8 mouse cellular contexts compared by ENCODE assay signal in the genomic region with DNA sequence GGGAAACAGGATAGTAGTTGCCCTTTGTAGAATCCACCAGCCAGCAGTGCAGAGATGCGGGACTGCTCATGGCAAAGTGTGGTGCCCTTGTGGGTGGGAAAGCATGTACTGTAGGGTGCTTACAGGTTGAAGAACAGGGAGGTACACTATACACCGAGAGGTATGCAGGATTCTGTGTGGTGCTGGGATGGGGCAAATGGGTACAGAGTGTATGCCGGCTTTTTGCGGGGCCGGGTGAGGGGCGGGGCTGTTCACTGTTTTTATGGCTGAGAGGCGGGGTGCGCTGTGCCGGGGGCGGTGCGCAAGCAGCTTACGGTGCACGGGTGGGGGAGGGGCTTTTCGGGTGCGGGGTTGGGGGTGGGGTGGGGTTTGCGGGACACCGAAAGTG. TPM values are rescaled to one million over a fixed set of nuclear protein-coding genes. Genes with fewer than 3 reads are reported as not detected.
DNase-seq lines count a peak whose midpoint lies in the region; ATAC-seq lines count a peak whose summit lies in the region.

Mrpl23 (plus strand) TSS at position 16 of the 388 bp plus-strand sequence.

- H3K4me2 ChIP-seq in lung, embryonic 16.5 days (ENCODE audit: low read depth, low read length), result peak within 1 kb of the TSS; percentile 69
- H3K4me2 ChIP-seq in embryonic facial prominence, embryonic 13.5 days, result peak within 1 kb of the TSS; percentile 80
- H3K4me2 ChIP-seq in hindbrain, embryonic 13.5 days, result peak within 1 kb of the TSS; percentile 72

- WGBS in lung, embryonic 16.5 days, result 6% methylated on average over 16 of the region's 17 CpGs
- WGBS in embryonic facial prominence, embryonic 13.5 days, result 5% methylated on average over 17 of the region's 17 CpGs
- WGBS in hindbrain, embryonic 13.5 days, result 6% methylated on average over 17 of the region's 17 CpGs
- WGBS in midbrain, embryonic 10.5 days, result 7% methylated on average over 17 of the region's 17 CpGs

- H3K4me1 ChIP-seq in lung, embryonic 16.5 days (replicated peaks; ENCODE audit: control insufficient read depth, insufficient read depth, low read length), result peaks cover 38% of the 10 kb centered on the region
- H3K4me1 ChIP-seq in embryonic facial prominence, embryonic 13.5 days, result peaks cover 62% of the 10 kb centered on the region
- H3K4me1 ChIP-seq in hindbrain, embryonic 13.5 days (replicated peaks), result peaks cover 22% of the 10 kb centered on the region
- H3K4me1 ChIP-seq in midbrain, embryonic 10.5 days, result peaks cover 37% of the 10 kb centered on the region

- ATAC-seq in lung, embryonic 16.5 days (ENCODE audit: low read depth), result peak; percentile 44
- peak; percentile 54 for ATAC-seq in embryonic facial prominence, embryonic 13.5 days (ENCODE audit: insufficient number of reproducible peaks, insufficient read depth, low FRiP score, low TSS enrichment, low read depth)
- peak; percentile 80 for ATAC-seq in hindbrain, embryonic 13.5 days (ENCODE audit: low FRiP score)

- peak within 1 kb of the TSS; percentile 87 for H3K9ac ChIP-seq in lung, embryonic 16.5 days (ENCODE audit: low read length)
- H3K9ac ChIP-seq in embryonic facial prominence, embryonic 13.5 days, result peak within 1 kb of the TSS; percentile 91
- peak within 1 kb of the TSS; percentile 89 for H3K9ac ChIP-seq in hindbrain, embryonic 13.5 days

- peak within 1 kb of the TSS; percentile 85 for H3K27ac ChIP-seq in lung, embryonic 16.5 days (ENCODE audit: low read length)
- H3K27ac ChIP-seq in embryonic facial prominence, embryonic 13.5 days, result peak within 1 kb of the TSS; percentile 97
- H3K27ac ChIP-seq in hindbrain, embryonic 13.5 days, result peak within 1 kb of the TSS; percentile 74
- H3K27ac ChIP-seq in midbrain, embryonic 10.5 days (replicated peaks), result peak within 1 kb of the TSS; percentile 97

- H3K9me3 ChIP-seq in lung, embryonic 16.5 days (ENCODE audit: control insufficient read depth, low read length), result no peaks in the 10 kb centered on the region
- H3K9me3 ChIP-seq in embryonic facial prominence, embryonic 13.5 days, result no peaks in the 10 kb centered on the region
- no peaks in the 10 kb centered on the region for H3K9me3 ChIP-seq in hindbrain, embryonic 13.5 days
- H3K9me3 ChIP-seq in midbrain, embryonic 10.5 days (replicated peaks), result no peaks in the 10 kb centered on the region

- H3K4me3 ChIP-seq in lung, embryonic 16.5 days (ENCODE audit: low read length), result peak within 1 kb of the TSS; percentile 67
- peak within 1 kb of the TSS; percentile 59 for H3K4me3 ChIP-seq in embryonic facial prominence, embryonic 13.5 days
- H3K4me3 ChIP-seq in hindbrain, embryonic 13.5 days, result peak within 1 kb of the TSS; percentile 79
- peak within 1 kb of the TSS; percentile 83 for H3K4me3 ChIP-seq in midbrain, embryonic 10.5 days

- peaks cover 3% of the 10 kb centered on the region; the same call in 1 of the 2 replicates for H3K36me3 ChIP-seq in lung, embryonic 16.5 days (ENCODE audit: control insufficient read depth, insufficient read depth, low read length)
- peaks cover 13% of the 10 kb centered on the region for H3K36me3 ChIP-seq in embryonic facial prominence, embryonic 13.5 days
- peaks cover 10% of the 10 kb centered on the region for H3K36me3 ChIP-seq in hindbrain, embryonic 13.5 days
- peaks cover 22% of the 10 kb centered on the region for H3K36me3 ChIP-seq in midbrain, embryonic 10.5 days

- no peak for DNase-seq in lung, postnatal 14 days
- DNase-seq in midbrain, embryonic 10.5 days (ENCODE audit: low spot score), result no peak
- DNase-seq in cerebellum, postnatal 14 days, result no peak
- no peak for DNase-seq in right cerebral cortex, postnatal 10 days (ENCODE audit: low spot score in 2 of 2)
- no peak for DNase-seq in thymus, adult 18-20 months

- no peaks in the 10 kb centered on the region for H3K27me3 ChIP-seq in lung, embryonic 16.5 days (ENCODE audit: control insufficient read depth, insufficient read depth, low read depth, low read length)
- no peaks in the 10 kb centered on the region for H3K27me3 ChIP-seq in embryonic facial prominence, embryonic 13.5 days
- H3K27me3 ChIP-seq in hindbrain, embryonic 13.5 days, result no peaks in the 10 kb centered on the region
- 0 out of 2 replicates have a peak, but pooled peaks cover 7% of the 10 kb centered on the region for H3K27me3 ChIP-seq in midbrain, embryonic 10.5 days (ENCODE audit: low read depth, poor library complexity, severe bottlenecking)

RNA-seq across cellular contexts. Expression of gene Mrpl23, which starts in this region (rescaled TPM):
- polyA plus RNA-seq in lung, embryonic 16.5 days (2015; fragmentation: Nextera tagmentation; extraction: Ambion mirVana), result 17.2 and 22.4 TPM in 2 replicates
- 36.0 and 36.7 TPM in 2 replicates for polyA plus RNA-seq in embryonic facial prominence, embryonic 13.5 days (2015; fragmentation: Nextera tagmentation; extraction: Ambion mirVana)
- 16.9 and 19.5 TPM in 2 replicates for polyA plus RNA-seq in hindbrain, embryonic 13.5 days (2015; fragmentation: Nextera tagmentation; extraction: Ambion mirVana)
- polyA plus RNA-seq in midbrain, embryonic 10.5 days (2016; fragmentation: Nextera tagmentation; extraction: Ambion mirVana), result 15.8 and 20.3 TPM in 2 replicates
